Mouse (Mus musculus): Measurements from ENCODE around the gene Rac2.

Gene Rac2

DNA sequence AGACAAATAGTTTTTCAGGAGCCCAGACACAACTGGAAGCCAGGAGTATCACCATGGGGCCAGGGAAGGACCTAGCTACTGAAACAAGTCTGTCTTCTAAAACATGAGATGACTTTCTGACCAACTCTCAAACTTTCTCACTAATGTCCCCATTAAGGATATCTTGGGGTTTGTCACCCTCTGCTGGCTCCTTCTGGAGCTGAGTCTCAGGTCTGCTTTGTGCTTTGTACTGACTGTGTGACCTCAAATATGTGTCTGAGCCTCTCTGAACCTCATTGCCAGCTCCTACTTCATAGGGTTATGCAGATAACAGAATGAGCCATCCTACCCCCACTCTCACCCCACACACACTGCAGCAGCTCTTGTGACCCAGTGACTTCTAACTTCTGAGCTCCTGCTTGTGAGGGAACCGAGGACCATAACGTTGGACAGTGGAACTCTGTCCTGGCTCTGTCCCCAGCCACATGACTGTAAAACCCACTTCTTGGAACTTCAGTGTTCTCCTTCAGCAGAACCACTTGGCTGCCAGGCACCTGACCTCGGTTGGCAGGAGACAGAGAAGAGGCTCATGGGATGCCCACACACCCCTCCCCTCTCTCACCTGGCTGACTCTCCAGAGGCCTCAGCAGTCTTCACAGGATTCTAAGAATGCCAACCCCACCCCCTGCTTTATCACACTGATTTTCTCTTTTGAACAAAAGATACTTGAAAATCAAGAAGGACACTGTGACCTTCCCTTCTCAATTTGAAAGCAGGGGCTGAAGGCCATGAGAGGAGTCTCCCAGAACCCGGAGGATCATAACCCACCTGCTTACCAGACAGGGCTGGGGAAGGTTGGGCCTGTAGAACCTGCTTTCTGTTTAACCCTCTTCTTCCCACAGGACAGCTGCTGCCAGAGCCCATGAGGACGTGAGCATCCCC, 24.9 kb downstream of the Rac2 start:
- DNase-seq (ENCODE audit: low read depth) = no peak

DNA sequence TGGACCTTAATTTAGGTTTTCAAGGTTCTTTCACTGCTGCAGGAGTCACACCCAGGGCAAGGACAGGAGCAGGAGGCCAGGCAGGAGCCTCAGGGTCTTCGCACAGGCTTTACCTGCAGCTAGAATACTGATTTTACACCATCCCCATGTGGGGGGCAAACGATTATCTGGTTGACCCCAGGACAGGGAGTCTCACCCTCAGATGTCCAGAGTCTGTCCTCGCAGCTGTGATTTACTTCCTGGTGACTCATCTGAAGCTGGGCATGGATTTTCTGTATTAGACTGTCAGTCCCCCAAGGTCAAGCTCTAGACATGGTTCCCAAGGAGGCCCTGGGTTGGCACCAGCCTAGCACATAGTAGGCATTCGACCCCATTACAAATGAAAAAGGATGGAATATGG, 26.5 kb downstream of the Rac2 start:
- DNase-seq (ENCODE audit: low read depth) = no peak

DNA sequence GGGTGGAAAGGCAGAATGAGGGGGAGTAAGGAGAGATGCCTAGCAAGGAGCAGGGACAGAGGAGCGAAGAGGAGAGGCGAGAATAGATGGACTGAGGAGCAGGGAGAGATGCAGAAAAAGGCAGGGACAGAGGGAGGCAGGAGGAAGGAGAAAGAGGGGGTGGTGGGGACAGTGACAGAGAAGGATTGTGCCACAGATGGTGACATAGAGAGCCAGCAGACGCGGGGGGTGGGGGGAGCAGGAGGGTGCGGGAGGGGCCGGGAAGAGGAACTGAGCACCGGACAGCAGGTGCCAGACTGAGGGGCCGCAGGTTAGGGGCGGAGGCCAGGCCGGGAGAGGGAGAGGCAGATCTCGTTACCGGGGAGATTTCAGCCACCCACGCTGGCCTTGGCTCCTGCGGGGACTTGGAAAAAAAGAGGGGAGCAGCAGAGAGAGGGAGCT, 28.0 kb downstream of the Rac2 start, which contains the start of gene Sstr3:
Gene Sstr3, minus strand, starts transcription at position 125 of the 441 bp plus-strand sequence.
- DNase-seq (ENCODE audit: low read depth) = no peak

DNA sequence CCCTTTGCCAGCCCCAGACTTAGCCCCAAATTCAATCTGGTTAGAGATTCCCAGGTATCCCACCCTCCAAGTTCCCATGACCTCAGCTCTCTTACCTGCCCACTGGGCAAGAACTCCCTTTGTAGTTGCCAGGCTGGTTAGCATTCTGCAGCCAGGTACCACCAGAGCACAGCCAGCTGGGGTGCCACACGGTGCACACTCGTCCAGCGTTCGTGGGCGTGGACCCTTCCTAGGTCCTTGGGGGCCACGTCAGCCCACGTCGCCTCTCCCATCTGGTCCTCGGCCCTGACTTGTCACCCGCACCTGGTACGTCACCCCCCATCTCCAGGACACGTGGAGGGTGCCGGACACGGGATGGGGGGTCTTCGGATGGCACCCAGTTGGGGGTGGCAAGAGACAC, 28.5 kb downstream of the Rac2 start:
- DNase-seq (ENCODE audit: low read depth) = no peak

DNA sequence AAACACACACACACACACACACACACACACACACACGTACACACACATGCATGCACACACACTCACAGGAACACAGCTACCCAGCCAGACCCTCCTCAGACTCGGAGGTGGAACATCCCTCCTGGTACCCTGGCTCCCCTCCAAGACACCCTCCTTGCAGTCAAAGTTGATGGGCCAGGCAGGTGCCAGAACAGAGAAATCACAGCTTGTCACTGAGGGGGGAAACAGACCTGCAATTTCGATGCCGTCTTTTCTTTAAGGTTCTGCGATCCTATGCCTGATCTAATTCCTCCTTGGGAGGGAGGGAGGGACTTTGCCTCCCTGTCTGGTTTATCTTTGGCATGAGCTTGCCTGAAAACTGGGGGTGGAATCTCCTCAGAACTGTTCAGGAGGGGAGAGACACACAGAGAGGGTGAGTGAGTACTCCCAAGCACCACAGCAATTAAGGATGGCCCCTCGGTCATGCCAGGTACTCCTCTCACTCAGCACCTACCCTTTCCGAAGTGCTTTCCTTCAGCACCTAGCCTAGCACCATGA, 29.7 kb downstream of the Rac2 start:
- DNase-seq (ENCODE audit: low read depth) = no peak

DNA sequence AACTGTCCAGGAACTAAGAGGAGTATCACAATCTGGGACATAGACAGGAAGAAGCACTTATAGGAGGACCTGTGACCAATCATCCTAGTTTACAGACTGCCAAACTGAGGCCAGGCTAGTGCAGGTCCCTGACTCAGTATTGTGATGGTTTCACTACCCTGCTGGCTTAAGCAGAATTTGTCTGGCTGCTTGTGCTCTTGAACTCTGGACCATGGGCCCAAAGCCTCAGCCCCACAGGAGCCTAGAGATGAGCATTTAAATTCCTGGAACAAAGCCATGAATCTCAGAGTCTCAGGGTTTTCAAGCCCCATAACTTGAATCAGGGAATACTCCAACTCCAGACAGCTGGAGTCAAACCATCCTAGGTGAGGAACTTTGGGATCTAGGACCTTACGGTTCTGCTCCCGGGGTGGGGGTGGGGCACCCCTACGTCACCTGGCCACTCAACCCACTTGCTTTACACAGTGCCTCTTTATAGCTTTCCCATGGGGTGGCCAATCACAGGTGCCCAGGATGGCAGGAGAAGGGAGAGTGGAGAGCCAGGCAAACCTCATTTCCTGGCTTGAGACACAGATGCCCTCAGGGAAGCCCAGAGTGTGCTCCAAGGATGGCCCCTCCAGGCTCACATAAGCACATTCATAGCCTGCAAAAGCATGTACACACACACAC, 30.4 kb downstream of the Rac2 start:
- no peak for DNase-seq (ENCODE audit: low read depth)

DNA sequence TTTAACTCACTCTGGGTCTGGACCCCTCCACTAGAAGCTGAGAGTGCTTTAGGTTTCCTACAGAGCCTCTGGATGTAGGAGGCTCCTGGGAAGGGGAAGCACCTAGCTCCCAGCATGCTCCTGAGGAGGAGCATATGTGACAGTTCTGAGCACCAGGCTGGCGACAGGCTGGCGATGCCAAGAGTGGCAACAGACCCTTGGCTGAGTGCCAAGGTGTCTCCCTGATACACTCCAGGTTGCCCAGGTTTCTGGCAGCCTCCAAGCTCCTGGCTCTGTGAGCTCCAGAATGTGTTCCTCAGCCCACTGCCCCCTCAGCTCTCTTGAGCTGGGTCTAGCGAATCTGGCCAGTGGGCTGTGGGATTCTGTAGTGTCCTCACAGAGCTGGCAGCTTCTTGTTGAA, 31.0 kb downstream of the Rac2 start:
- DNase-seq (ENCODE audit: low read depth) = no peak

DNA sequence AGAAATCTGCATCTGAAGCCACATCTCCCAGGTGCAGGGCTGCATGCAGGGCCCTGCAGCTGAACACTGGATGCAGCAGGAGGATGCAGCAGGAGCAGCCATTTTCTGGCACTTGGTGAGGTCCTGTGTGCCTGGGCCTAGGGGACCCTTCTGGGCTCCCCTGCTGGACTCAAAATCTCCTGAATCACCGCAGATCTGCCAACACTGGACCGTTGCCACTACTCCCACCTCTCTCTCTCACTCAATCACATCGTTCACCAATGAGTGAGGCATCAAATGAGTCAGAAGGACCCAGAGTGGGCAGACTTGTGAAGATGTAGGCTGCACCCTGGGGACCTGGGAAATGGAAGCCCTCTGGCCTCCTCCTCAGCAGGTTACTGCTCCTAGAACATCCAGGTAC, 31.5 kb downstream of the Rac2 start:
- no peak for DNase-seq (ENCODE audit: low read depth)

DNA sequence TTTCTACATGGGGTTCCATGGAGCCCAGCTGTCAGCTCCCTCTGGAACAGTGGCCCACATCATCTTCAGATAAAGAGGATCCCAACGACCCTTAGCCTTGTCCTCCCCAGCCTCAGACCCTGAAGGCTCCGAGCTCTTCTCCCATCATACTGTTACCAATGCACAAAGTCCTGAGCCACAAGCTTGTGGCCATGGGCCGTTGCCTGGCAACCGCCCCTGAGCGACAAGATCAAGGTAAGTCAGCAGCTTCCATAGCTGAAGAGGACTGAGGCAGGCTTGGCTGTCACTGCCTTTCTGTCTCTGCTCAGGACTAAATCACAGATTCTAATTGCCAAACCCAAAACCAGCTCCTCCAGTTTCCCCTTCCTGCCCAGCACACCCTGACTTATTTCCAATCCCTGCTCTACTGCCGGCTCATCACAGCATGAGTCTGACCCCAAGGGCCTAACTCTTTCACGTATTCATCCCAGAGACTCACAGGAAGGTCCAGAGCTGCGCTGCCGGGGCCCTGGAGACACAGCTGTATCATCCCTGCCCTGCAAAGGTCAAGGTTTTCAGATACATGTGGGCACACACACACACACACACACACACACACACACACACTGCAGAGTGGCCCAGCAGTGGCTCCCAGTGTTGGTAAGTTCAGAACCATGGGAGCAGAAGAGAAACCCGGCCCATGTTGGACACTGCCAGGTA, 36.7 kb downstream of the Rac2 start:
- DNase-seq (ENCODE audit: low read depth) = no peak

DNA sequence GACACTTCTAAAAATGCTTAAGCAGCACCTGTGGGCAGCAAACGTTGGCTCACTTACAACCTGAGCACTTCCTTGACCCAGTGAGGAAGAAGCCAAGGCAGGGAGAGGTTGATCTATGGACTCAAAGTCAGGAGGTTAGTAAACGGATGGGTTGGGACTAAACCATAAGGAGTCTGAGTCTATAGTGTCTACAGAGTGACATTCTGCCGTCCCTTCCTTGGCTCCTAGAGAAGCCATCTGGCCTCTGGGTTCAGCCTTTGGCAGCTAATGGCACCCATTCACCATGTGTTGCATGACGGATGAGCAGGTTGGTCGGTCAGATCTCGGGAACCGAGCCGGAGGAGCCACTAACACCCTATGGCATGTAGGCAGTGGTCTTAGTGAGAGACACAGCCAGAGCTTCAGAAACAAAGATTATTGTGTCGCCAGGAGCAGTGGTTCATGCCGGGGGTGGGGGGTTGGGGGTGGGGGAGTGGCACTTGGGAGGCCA, 39.2 kb downstream of the Rac2 start:
- DNase-seq (ENCODE audit: low read depth) = no peak

DNA sequence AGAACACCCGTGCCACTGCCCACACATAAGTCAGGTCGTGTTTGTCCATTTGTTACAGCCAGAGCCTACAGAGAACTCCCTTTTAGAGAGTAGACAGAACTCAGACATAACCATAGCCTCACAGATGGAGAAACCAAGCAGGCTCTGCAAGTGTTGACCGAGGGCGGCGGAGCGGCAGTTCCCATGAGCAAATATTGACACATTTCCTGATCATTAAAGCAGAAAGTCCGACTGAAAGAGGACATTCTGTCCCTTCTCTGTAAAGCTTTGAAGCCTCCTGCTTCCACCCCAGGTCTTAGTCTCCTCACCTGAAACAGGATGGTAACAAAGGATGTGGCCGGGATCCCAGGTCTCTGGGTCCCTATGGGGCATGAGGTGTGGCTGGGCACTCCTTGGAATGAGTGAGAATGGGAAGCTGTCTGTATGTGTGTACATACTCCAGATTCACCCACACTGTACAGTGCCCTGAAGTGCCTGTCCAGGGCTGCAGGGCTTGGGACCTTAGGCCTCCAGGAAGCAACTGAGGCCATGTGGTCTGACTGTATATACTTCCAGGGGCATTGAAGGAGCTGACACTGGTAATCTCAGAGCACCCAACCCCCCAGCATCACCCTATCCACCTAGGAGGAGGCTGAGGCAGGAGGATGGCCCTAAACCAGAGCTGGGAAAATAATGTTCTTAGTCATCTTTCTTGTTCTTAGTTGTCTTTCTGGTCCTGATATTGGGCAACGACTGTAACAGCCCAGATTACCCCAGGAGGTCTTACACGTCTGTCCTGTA, 39.8 kb downstream of the Rac2 start:
- no peak for DNase-seq (ENCODE audit: low read depth)

DNA sequence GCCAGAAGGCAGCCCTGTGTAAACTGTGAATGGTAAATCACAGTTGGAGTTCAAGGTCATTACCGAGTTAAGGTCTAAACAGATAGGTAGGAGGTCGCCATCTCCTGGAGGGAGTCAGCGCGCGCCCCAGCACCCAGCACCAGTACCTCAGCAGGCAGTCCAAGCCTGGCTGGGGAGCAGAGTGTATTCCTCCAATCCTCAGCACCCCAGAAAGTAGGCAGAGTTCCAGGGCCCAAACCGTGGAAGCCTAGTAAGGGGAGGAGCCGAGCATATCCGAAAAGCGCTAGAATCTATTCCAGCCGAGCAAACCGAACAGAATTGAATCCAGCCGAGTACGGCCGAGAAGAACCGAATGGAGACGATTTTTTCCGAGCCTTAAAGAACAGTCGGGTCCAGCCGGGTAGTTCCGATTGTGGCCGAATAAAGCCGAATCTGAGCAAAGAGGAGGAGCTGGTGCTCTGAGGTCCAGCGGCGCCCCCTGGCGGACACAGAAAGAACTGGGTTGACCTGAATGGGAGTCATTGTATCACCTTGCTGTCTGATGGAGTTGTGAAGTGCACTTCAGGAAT, 40.6 kb downstream of the Rac2 start:
- peak; percentile 96 for DNase-seq (ENCODE audit: low read depth)

DNA sequence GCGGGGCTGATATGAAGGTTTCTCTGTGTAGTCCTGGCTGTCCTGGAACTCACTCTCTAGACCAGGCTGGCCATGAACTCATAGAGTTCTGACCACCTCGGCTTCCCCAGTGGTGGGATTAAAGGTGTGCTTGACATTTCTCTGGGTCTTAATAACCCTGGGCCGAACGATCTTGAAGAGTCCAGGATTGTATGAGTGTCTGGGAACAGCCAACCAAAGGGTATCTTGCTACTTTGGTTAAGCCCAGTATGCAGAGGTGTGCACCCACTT, 41.2 kb downstream of the Rac2 start:
- no peak for DNase-seq (ENCODE audit: low read depth)

DNA sequence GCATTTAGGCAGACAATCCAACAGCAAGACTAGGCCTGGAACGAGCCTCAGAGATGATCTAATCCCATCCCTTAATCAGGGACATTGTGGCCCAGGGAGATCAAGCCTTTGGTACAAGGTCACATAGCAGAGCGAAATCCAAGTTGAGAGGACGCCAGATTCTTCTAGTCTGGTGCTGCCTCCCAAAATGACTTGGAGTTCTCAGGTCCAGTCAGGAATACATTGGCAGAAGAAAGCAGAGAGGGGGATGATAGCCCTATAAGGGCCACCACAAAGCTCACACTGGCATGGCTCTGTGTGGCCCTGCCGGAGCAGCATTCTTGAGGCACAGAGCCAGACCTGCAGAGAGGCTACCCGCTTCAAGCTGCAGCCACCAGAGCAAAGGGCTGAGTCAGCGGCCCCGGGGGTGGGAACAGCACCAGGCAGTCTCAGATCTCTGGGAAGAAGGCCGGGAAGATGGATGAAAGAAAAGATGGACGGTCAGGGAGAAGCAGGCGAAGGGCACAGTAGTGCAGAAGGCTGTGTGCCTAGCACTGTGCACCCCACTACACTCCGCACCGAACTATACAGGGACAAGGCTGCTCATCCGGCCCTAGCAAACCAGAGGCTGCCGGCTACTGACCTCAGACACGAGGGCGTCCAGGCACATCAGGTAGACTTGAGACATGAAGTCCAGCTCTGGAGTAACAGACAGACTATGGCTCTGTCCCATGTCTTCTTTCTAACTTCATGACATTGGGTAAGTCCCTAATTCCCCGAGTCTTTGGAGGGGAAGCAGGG, 41.7 kb downstream of the Rac2 start, which contains the start of gene C1qtnf6:
Gene C1qtnf6, minus strand, starts transcription at position 746 of the 780 bp plus-strand sequence.
- DNase-seq (ENCODE audit: low read depth) = no peak

DNA sequence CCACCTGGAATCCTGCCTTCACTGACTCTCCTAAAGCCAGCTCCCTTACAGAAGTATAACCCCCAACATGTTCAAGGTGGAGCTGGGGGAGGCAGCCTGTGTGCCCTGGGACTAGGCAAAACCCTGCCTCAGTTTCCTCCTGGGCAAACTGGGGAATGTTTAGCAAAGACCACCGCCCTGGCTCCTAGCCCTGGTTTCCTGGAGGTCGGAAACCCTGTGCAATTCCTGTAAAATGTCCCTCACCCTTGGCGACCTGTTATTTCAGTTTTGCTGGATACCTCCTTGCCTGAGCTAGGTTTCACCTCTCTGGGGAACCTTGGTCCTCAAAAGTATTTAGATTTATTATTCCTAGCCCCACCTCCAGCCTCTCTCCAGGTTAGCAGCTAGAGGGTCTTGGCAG, 42.4 kb downstream of the Rac2 start:
- no peak for DNase-seq (ENCODE audit: low read depth)

DNA sequence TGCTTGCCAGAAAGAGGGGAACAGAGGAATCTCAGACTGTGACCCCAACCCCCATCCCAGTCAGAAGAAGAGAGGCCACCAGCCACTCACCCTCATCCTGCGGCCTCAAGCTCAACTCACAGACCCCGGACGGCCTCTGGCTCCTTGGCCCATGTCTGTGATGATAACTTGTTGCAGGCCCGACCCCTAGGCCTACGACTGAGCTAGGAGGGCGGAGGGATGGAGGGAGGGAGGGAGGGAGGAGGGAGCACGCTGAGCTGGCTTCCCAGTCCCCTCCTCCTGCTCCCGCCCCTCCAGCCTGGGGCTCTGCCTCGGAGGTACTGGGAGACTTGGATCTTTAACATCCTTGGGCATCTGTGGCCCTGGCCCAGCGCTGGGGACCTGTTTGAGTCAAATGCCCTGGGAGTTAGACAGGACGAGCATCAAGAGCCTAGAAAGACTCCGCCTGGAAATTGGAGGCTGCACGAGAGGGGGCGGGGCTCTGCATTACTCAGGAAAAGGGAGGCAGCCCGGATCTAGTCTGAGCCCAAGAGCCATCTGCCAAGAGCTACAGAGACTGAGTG, 43.1 kb downstream of the Rac2 start:
- DNase-seq (ENCODE audit: low read depth) = no peak

DNA sequence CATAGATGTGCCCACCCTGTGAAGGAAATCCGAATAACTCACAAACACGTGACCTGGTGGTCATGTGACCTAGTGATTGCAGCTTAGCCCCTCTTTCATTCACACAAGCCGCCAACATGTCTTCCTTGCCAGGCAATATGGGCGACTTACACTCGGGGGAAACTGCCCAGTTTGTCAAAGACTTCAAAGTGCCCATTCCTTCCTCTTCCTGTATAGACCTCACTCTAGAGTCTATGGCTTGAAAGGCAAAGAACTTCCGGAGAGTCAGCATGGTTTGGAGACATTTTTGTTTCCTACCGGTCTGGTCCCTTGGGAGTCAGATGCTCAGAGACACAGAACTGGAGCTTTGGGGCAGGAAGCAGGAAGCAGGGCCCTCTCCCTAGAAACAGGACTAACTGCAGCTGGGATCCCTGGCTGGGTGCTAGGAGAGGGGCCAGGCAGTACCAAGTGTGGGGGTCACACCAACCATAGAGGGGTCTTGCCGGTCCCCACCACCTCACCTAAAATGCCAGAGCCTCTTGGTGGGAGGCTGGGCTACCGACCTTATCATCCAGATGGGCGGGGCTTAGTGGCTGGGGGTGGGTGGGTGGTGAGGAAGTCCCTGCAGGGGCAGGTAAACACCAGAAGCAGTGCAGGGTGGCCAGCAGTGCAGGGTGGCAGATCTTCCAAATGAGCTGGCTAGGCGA, 43.7 kb downstream of the Rac2 start:
- DNase-seq (ENCODE audit: low read depth) = no peak

DNA sequence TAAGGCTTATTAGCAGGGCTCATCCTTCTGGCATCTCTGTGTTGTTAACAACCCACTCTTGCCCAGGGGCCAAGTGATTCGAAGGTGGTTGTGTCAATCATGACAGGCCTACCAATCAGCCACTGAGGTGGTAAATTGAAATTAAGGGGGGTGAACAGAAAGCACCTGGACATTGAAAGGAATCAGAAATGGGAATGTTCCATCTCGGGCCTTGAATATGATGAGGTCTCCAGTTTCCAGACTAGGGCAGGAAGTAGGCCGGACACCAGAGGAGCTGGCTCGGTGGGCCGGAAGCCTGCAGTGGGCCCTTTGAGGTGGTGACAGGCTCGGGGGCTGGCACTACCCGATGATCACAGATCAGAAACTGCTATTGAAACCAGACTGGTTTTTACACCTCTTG, 44.6 kb downstream of the Rac2 start:
- DNase-seq (ENCODE audit: low read depth) = no peak

DNA sequence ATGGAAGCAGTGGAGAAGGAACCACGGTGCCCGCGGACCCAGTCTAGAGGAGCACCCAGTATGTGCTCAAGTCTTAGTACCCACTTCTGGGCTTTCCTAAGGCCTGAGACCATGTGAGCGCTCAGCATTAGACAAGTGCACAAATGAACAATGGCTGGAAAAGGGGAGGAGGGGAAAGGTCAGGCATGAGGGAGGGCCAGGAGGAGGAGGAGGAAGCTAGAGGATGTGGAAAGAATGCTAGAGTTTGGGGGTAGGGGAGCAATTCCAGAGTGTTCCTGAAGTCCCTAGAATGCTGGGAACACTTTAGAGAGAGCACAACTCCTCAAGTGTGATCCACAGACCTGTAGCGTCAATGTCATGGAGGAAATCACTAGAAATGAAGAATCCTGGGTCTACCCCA, 48.4 kb downstream of the Rac2 start:
- DNase-seq (ENCODE audit: low read depth) = no peak

DNA sequence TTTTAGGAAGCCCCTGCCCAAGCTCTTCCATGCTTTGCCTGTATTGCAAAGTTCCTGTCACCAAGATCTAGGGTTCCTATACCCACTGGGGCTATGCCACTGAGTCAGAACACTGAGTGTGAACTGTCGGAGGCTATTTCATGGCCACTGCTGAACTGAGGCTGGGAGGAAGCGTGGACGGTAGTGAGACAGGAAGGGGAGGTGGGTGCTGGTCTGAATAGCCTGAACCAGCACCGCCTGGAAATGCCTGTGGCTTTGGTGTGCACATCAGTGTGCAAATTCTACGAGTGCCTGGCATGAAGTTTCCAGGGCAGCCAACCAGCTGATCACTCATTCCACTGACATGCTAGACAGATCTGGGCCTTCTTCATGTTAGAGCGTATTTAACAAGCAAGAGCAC, 50.7 kb downstream of the Rac2 start:
- no peak for DNase-seq (ENCODE audit: low read depth)
